Mouse (Mus musculus) stomach, postnatal 0 days (tissue): ENCODE measurements around the gene Map1b. TPM values are rescaled to one million over a fixed set of nuclear protein-coding genes. Genes with fewer than 3 reads are reported as not detected.
A peak's percentile ranks its signal among the peaks of the same experiment; 100 is the strongest.

Experiments
- ATAC-seq: fragments of 200-750 bp; cut with Nextera tagmentation; 2 replicates; pipeline ENCODE4 v1.8.0; 2017; ENCODE audit not compliant: low FRiP score, low TSS enrichment
- DNase-seq: peaks from one replicate; pipeline ENCODE4 v3.0.0-alpha.2; 2016; ENCODE audit warnings: low spot score
- H3K27ac ChIP-seq: fragments of 300-500 bp; sonication (generic); replicated peaks from 2 replicates; pipeline ENCODE4 v1.5.1; 2014; ENCODE audit warnings: mild to moderate bottlenecking, control low read depth
- H3K27me3 ChIP-seq: fragments of 300-500 bp; sonication (generic); 2 replicates; pipeline ENCODE4 v1.6.1; 2014; ENCODE audit warnings: low read length; ENCODE audit not compliant: control insufficient read depth, insufficient read depth
- H3K36me3 ChIP-seq: fragments of 300-500 bp; sonication (generic); 2 replicates; pipeline ENCODE4 v1.6.1; 2014; ENCODE audit warnings: low read length, mixed read lengths; ENCODE audit not compliant: control insufficient read depth, insufficient read depth
- H3K4me1 ChIP-seq: fragments of 300-500 bp; sonication (generic); replicated peaks from 2 replicates; pipeline ENCODE4 v1.6.1; 2014; ENCODE audit warnings: antibody characterized with exemption; ENCODE audit not compliant: control insufficient read depth, insufficient read depth
- H3K4me2 ChIP-seq: fragments of 300-500 bp; sonication (generic); replicated peaks from 2 replicates; pipeline ENCODE4 v1.6.1; 2014; ENCODE audit warnings: low read depth, mild to moderate bottlenecking, control low read depth, moderate library complexity
- H3K4me3 ChIP-seq: fragments of 300-500 bp; sonication (generic); 2 replicates; pipeline ENCODE4 v1.5.1; 2014; ENCODE audit warnings: low read depth, low read length, control low read depth
- H3K9ac ChIP-seq: fragments of 300-500 bp; sonication (generic); 2 replicates; pipeline ENCODE4 v1.6.1; 2014; ENCODE audit warnings: mild to moderate bottlenecking, low read length, control low read depth, mixed read lengths
- H3K9me3 ChIP-seq: fragments of 300-500 bp; sonication (generic); 2 replicates; pipeline ENCODE4 v1.6.1; 2016; ENCODE audit warnings: low read length; ENCODE audit not compliant: control insufficient read depth
- CTCF ChIP-seq: IDR thresholded peaks from 2 replicates; pipeline ENCODE4 v1.5.1; 2016; ENCODE audit warnings: antibody characterized with exemption, low read depth, mild to moderate bottlenecking, moderate library complexity
- EP300 ChIP-seq: optimal IDR thresholded peaks from 2 replicates; pipeline ENCODE3; 2016; ENCODE audit warnings: antibody characterized with exemption
- WGBS: fragments of 180-500 bp; shearing (Covaris S2); extraction: QIAGEN DNeasy Blood & Tissue Kit; methylation state at CpG from one replicate; pipeline ENCODE4 v1.1.7; 2014; 5-methylcytosine and 5-hydroxymethylcytosine counted together
- polyA plus RNA-seq: library from polyadenylated mRNA; unstranded; fragments of >200 nt; fragmentation: Nextera tagmentation; extraction: Ambion mirVana; gene quantifications from 2 replicates; pipeline ENCODE4 v1.2.1, GENCODE M21; 2015

Gene Map1b
- polyA plus RNA-seq, 1 experiment from 2014 or later = 63.8 TPM

DNA sequence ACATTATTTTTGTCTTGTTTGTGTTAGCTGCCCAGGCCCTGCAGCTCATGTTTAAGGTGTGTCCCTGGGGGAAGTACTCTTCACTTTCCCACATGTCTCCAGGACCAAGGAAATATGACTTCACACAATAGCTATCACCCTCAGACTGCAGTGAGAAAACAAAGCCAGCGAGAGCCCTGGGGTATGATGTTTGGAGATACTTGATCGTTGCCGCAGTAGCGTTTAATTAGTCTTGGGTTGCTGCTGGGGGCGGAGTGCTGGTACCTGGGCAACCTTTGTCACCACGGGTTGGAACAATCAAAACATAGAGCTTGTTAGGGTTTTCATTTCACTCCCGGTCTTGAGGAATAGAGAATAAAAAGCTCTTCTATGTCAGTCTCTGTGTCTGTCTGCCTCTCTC, 14.9 kb downstream of the Map1b start:
- no peak for DNase-seq
- no peak overlapping the region for H3K4me2 ChIP-seq
- no peak overlapping the region for H3K4me3 ChIP-seq
- H3K36me3 ChIP-seq = no peaks in the 10 kb centered on the region
- no peaks in the 10 kb centered on the region for H3K27me3 ChIP-seq
- H3K9ac ChIP-seq = no peak overlapping the region
- H3K27ac ChIP-seq = no peak overlapping the region
- TF ChIP-seq EP300 (no peak), CTCF (no peak)
- 0 out of 2 replicates have a peak, but pooled peaks cover 3% of the 10 kb centered on the region for H3K4me1 ChIP-seq
- ATAC-seq = no peak
- 46% methylated on average over 7 of the region's 7 CpGs for WGBS
- no peaks in the 10 kb centered on the region for H3K9me3 ChIP-seq

DNA sequence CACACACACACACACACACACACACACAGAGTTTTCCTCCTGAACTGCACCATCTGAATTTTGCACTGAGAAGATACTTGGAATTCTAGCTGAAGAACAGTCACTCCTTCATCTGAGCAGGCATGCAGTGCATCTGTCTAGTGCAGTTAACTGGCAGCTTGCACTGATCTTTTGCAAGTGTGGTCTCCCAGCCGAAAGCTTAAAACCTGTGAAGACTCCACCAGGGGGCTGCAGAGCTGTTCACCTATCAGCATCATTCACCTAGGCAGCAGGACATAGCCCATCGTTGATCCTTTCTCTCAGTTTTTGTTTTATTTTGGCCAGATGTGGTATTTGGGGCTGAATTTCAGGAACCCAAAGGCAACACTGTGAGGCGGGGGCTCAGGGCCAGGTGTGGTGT, 15.7 kb downstream of the Map1b start:
- Histone ChIP-seq H3K9me3 (no peaks in the 10 kb centered on the region), H3K4me3 (no peak overlapping the region), H3K9ac (no peak overlapping the region), H3K4me2 (no peak overlapping the region), H3K4me1 (0 out of 2 replicates have a peak, but pooled peaks cover 3% of the 10 kb centered on the region), H3K27me3 (no peaks in the 10 kb centered on the region), H3K36me3 (no peaks in the 10 kb centered on the region), H3K27ac (no peak overlapping the region)
- no peak; the same call in 1 of the 2 replicates for TF ChIP-seq CTCF
- TF ChIP-seq EP300 = no peak
- DNase-seq (no peak), ATAC-seq (no peak)
- WGBS = 58% methylated on average over 3 of the region's 3 CpGs

DNA sequence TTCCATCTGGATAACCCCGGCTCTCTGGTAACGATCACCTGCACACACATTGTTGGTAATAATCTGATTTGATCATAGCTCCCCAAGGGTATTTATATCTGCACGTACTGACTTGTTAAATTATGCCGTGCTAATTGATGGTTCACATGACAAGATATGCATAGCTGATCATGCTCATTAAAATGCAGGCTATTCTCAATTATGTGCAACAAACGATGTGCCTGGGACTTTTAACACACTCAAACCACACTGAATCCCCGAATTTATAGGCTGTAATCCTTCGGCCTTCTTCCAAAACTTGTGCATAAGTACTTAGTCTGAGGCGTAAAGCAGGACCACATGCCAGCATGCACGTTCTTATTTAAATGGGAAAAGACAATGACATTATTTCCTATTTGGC, 16.6 kb downstream of the Map1b start:
- no peaks in the 10 kb centered on the region for H3K36me3 ChIP-seq
- WGBS = 84% methylated on average over 9 of the region's 9 CpGs
- no peak overlapping the region for H3K9ac ChIP-seq

DNA sequence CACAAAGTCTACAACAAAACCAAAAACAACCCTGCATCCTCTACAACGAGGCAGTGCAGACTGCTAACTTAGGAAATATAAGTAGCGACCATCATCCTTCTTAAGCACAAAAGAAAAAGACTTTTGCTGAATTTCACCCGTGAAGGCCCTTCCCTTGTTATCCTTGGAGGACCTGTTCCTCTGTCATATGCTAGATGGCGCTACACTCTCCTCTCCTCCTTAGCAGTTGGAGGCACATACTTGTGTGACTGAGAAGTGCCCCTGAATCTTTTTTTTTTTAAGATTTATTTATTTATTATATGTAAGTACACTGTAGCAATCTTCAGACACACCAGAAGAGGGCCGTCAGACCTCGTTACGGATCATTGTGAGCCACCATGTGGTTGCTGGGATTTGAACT, 20.2 kb downstream of the Map1b start:
- no peaks in the 10 kb centered on the region for H3K4me1 ChIP-seq
- no peak for DNase-seq
- no peak for TF ChIP-seq EP300
- TF ChIP-seq CTCF = peak; percentile 58

More for the DNA sequence above, 16.6 kb downstream of the Map1b start:
- Histone ChIP-seq H3K4me2 (no peak overlapping the region), H3K27me3 (no peaks in the 10 kb centered on the region), H3K27ac (no peak overlapping the region), H3K4me1 (0 out of 2 replicates have a peak, but pooled peaks cover 3% of the 10 kb centered on the region), H3K9me3 (no peaks in the 10 kb centered on the region), H3K4me3 (no peak overlapping the region)
- ATAC-seq = no peak
- TF ChIP-seq EP300 (no peak), CTCF (no peak)
- DNase-seq = no peak

DNA sequence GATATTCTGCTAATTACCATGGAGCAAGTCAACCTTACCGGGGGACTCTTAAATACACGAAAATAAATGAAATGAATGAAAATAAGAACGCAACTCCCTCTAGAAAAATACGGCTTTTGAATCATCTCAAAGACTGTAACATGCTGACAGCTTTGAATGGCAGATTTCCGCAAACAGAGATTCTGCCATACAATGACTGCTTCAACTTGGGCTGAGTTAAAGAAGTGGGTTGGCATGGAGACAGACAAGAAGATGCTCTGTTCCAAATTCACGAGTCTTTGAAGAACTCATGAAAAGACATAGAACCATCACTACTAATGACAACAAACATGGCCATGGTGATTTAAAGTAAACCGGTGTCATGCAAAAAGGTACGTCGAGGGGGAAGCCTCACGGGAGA, 21.9 kb downstream of the Map1b start:
- no peak overlapping the region for H3K27ac ChIP-seq
- 91% methylated on average over 10 of the region's 10 CpGs for WGBS
- H3K9ac ChIP-seq = no peak overlapping the region
- DNase-seq (no peak), ATAC-seq (no peak)
- no peak overlapping the region for H3K4me3 ChIP-seq
- H3K4me1 ChIP-seq = no peaks in the 10 kb centered on the region
- no peaks in the 10 kb centered on the region for H3K27me3 ChIP-seq
- H3K4me2 ChIP-seq = no peak overlapping the region
- H3K9me3 ChIP-seq = no peaks in the 10 kb centered on the region
- no peaks in the 10 kb centered on the region for H3K36me3 ChIP-seq
- TF ChIP-seq EP300 (no peak), CTCF (no peak)

More for the DNA sequence above, 20.2 kb downstream of the Map1b start:
- no peak overlapping the region for H3K9ac ChIP-seq
- no peaks in the 10 kb centered on the region for H3K36me3 ChIP-seq
- H3K27me3 ChIP-seq = no peaks in the 10 kb centered on the region
- no peak overlapping the region for H3K4me3 ChIP-seq
- ATAC-seq = no peak
- WGBS = 85% methylated on average over 7 of the region's 7 CpGs
- H3K4me2 ChIP-seq = no peak overlapping the region
- H3K27ac ChIP-seq = no peak overlapping the region
- H3K9me3 ChIP-seq = no peaks in the 10 kb centered on the region

DNA sequence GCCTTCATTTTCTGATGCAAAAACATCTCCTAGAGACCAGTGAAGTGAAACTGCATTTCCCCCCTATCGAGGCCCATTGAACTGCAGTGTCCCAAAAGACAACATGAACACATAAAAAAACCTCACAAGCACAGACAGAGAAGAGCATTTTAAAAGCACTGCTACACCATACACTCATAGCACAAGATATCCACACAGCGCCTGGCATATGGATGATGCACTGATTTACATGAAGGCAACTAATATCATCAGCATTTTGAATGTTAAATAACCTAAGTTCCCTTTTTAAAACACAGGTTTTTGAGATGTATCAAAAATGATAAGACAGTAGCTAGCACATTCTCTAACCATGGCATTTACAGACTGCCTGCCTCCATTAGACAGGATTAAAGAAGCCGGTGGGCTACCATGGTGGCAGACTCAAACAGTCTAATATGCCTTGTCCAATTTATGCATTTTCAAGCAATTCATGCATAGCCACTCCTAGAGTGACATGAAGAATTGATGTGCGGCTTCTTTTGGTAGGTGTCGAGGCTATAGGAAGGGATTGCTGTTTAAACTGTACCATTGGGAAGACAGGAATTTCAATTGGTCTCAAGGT, 22.9 kb downstream of the Map1b start:
- DNase-seq (no peak), ATAC-seq (no peak)
- WGBS = 89% methylated on average over 5 of the region's 5 CpGs
- no peak overlapping the region for H3K27ac ChIP-seq
- no peak overlapping the region for H3K9ac ChIP-seq
- no peak overlapping the region for H3K4me2 ChIP-seq
- H3K27me3 ChIP-seq = no peaks in the 10 kb centered on the region
- H3K9me3 ChIP-seq = no peaks in the 10 kb centered on the region
- no peaks in the 10 kb centered on the region for H3K4me1 ChIP-seq
- no peak for TF ChIP-seq CTCF
- TF ChIP-seq EP300 = no peak
- no peak overlapping the region for H3K4me3 ChIP-seq
- H3K36me3 ChIP-seq = no peaks in the 10 kb centered on the region
